ENCODE assay signal across 12 mouse cellular contexts in genomic region chr8:111445558-111445957, GRCm38 (mm10). TPM values are rescaled to one million over a fixed set of nuclear protein-coding genes. Genes with fewer than 3 reads are reported as not detected.
A peak's percentile ranks its signal among the peaks of the same experiment; 100 is the strongest.
DNase-seq lines count a peak whose midpoint lies in the region; TF ChIP-seq lines count a peak whose summit lies in the region.
"Had no signal": no experiment of that assay in that cellular context is flagged by ENCODE, and none has a peak within 500 bp of the region (broad histone marks: within the 10 kb centered on the region; RNA-seq: fewer than 3 reads in every experiment).

No protein-coding gene starts in this region.

- no peaks in the 10 kb centered on the region for H3K27me3 ChIP-seq in MEL (ENCODE audit: control insufficient read depth in 1 of 2, insufficient read depth in 2 of 2, low read length in 2 of 2)
- H3K27me3 ChIP-seq: embryonic facial prominence, embryonic 13.5 days had no signal

- TF ChIP-seq EP300 in MEL (IDR thresholded peaks at IDR 0.05; ENCODE audit: low read depth in 1 of 2, low read length in 2 of 2), result peak; percentile 73 to 85; a peak in 3 of 4 replicates

- H3K4me1 ChIP-seq in MEL (ENCODE audit: control insufficient read depth in 1 of 2, insufficient read depth in 2 of 2, low read length in 2 of 2), result peaks cover 3 to 13% of the 10 kb centered on the region in 2 experiments; a peak in 3 of 4 replicates

- H3K79me2 ChIP-seq in MEL (ENCODE audit: control insufficient read depth, insufficient read depth, low read length, poor library complexity), result no peaks in the 10 kb centered on the region

- no peak for TF ChIP-seq RAD21 in MEL (IDR thresholded peaks at IDR 0.05; ENCODE audit: low read depth, low read length)

- TF ChIP-seq CTCF in MEL (IDR thresholded peaks at IDR 0.05 in 2 of 3, conservative IDR thresholded peaks at IDR 0.05 in 1 of 3; ENCODE audit: control insufficient read depth in 1 of 3, insufficient read depth in 1 of 3, low read depth in 2 of 3, low read length in 3 of 3, poor library complexity in 1 of 3, severe bottlenecking in 1 of 3), result no peak
- TF ChIP-seq CTCF in left cerebral cortex, adult 2 months (IDR thresholded peaks at IDR 0.05), result no peak

- H3K36me3 ChIP-seq in MEL (ENCODE audit: control insufficient read depth in 1 of 2, insufficient read depth in 2 of 2, low read length in 2 of 2), result peaks cover 1 to 7% of the 10 kb centered on the region in 2 experiments; a peak in 3 of 4 replicates

- H3K9ac ChIP-seq in MEL (ENCODE audit: control insufficient read depth, low read depth, low read length, poor library complexity, severe bottlenecking), result no peak overlapping the region
- H3K9ac ChIP-seq: embryonic facial prominence, embryonic 13.5 days had no signal

- H3K9me3 ChIP-seq in MEL (replicated peaks; ENCODE audit: insufficient read depth, low read length), result no peaks in the 10 kb centered on the region
- H3K9me3 ChIP-seq: embryonic facial prominence, embryonic 13.5 days had no signal

- DNase-seq in MEL (ENCODE audit: low read depth, low spot score), result peak; percentile 77
- DNase-seq in c-Kit-positive CD71-positive TER-119-negative erythroid progenitor cells, embryonic 14.5 days (ENCODE audit: low read depth), result peak; percentile 71
- peak; percentile 12 for DNase-seq in induced T-regulatory cell, adult 2 months (ENCODE audit: low read depth)
- DNase-seq in spleen, postnatal 10 days (ENCODE audit: low spot score in 2 of 2), result peak; percentile 24 to 61
- no peak for DNase-seq in urinary bladder, postnatal 14 days (ENCODE audit: low spot score)
- DNase-seq in frontal cortex, postnatal 14 days (ENCODE audit: low spot score in 2 of 2), result no peak
- DNase-seq in left cerebral cortex, adult 2 months (ENCODE audit: extremely low spot score in 1 of 2, low spot score in 2 of 2), result no peak
- DNase-seq: kidney, adult 18-20 months; lung, postnatal 10 days; thymus, postnatal 4 days had no signal

- no peak overlapping the region for H3K4me3 ChIP-seq in MEL (ENCODE audit: control insufficient read depth in 1 of 2, insufficient read depth in 1 of 2, low read depth in 2 of 2, low read length in 2 of 2)
- H3K4me3 ChIP-seq in left cerebral cortex, adult 2 months, result no peak overlapping the region
- H3K4me3 ChIP-seq: embryonic facial prominence, embryonic 13.5 days; myocyte had no signal

- no peak for TF ChIP-seq POLR2A in MEL (IDR thresholded peaks at IDR 0.05; ENCODE audit: control insufficient read depth in 1 of 2, insufficient read depth in 1 of 2, low read depth in 1 of 2, low read length in 2 of 2, poor library complexity in 1 of 2)

- intact Hi-C loops in left cerebral cortex, adult 2 months (cut with DNase I), result no loop called here

- no peak overlapping the region for H3K27ac ChIP-seq in MEL (ENCODE audit: control insufficient read depth, low read depth, low read length)
- H3K27ac ChIP-seq in left cerebral cortex, adult 2 months, result no peak overlapping the region
- H3K27ac ChIP-seq: embryonic facial prominence, embryonic 13.5 days had no signal

TF ChIP-seq in MEL, 35 proteins besides CTCF, POLR2A, EP300 and RAD21:
- TF ChIP-seq JUND (IDR thresholded peaks at IDR 0.05; ENCODE audit: low read depth, low read length) (no peak), BHLHE40 (IDR thresholded peaks at IDR 0.05; ENCODE audit: borderline replicate concordance, low read depth, low read length) (peak; percentile 89), CHD1 (IDR thresholded peaks at IDR 0.05; ENCODE audit: low read depth, low read length) (no peak), GATA1 (IDR thresholded peaks at IDR 0.05; ENCODE audit: low read depth, low read length) (peak; percentile 89), USF1 (IDR thresholded peaks at IDR 0.05; ENCODE audit: low read depth, low read length) (peak; percentile 66), ZMIZ1 (IDR thresholded peaks at IDR 0.05; ENCODE audit: low read depth, low read length) (no peak), TCF12 (IDR thresholded peaks at IDR 0.05; ENCODE audit: low read depth, low read length) (peak; percentile 94), MXI1 (IDR thresholded peaks at IDR 0.05; ENCODE audit: low read depth, low read length) (peak; percentile 46; the same call in 1 of the 2 replicates), MYC (IDR thresholded peaks at IDR 0.05; ENCODE audit: low read depth, low read length) (peak; percentile 68; the same call in 1 of the 2 replicates), NRF1 (IDR thresholded peaks at IDR 0.05; ENCODE audit: insufficient read depth, low read depth, low read length, poor library complexity, severe bottlenecking) (peak; percentile 16; the same call in 1 of the 2 replicates), E2F4 (IDR thresholded peaks at IDR 0.05; ENCODE audit: borderline replicate concordance, low read depth, low read length) (no peak), UBTF (IDR thresholded peaks at IDR 0.05; ENCODE audit: borderline replicate concordance, insufficient read depth, low read depth, low read length) (no peak), TBP (IDR thresholded peaks at IDR 0.05; ENCODE audit: low read depth, low read length) (no peak), ETS1 (IDR thresholded peaks at IDR 0.05; ENCODE audit: low read depth, low read length) (peak; percentile 74), RCOR1 (IDR thresholded peaks at IDR 0.05; ENCODE audit: low read depth, low read length) (peak; percentile 63), SIN3A (IDR thresholded peaks at IDR 0.05; ENCODE audit: low read length) (no peak), MAX (IDR thresholded peaks at IDR 0.05; ENCODE audit: low read length) (peak; percentile 69), NELFE (IDR thresholded peaks at IDR 0.05; ENCODE audit: low read depth, low read length) (no peak), POLR2AphosphoS5 (IDR thresholded peaks at IDR 0.05; ENCODE audit: borderline replicate concordance, low read depth, low read length) (no peak), ELF1 (IDR thresholded peaks at IDR 0.05; ENCODE audit: low read depth, low read length) (no peak), TAL1 (IDR thresholded peaks at IDR 0.05; ENCODE audit: low read length) (peak; percentile 80), POLR2AphosphoS2 (IDR thresholded peaks at IDR 0.05; ENCODE audit: low read length) (no peak)

RNA-seq across cellular contexts. Expression of gene Fa2h, which starts 51.9 kb away (rescaled TPM):
- total RNA-seq in MEL (2012; rRNA removed), result not detected in 2 replicates
- polyA plus RNA-seq in MEL (2012; ENCODE audit: insufficient read depth in 1 of 2, insufficient read length in 2 of 2, low read depth in 1 of 2, low replicate concordance in 2 of 2, missing spikeins in 1 of 2), result not detected
- total RNA-seq in left cerebral cortex, adult 2 months (2021), result 10 to 100 TPM; 12.4 to 13.7 TPM

Comparison
In these comparisons a context has a peak if more than half of its experiments do, and no peak if none do; other contexts are left out.
1. DNase-seq: peak in MEL (single experiment), c-Kit-positive CD71-positive TER-119-negative erythroid progenitor cells, embryonic 14.5 days (single experiment), induced T-regulatory cell, adult 2 months (single experiment) and spleen, postnatal 10 days (2 of 2); none in urinary bladder, postnatal 14 days (single experiment), frontal cortex, postnatal 14 days (0 of 2) and left cerebral cortex, adult 2 months (0 of 2).
2. RNA of gene Fa2h, which starts 51.9 kb away (total RNA-seq): 12.4 to 13.7 TPM in left cerebral cortex, adult 2 months; not detected in MEL; every median in the first group is over 10 times any median in the second.